In genomic region chr7:122372349-122372748, GRCm38 (mm10) we compare ENCODE assay signal across 21 mouse cellular contexts.
DNase-seq lines count a peak whose midpoint lies in the region; TF ChIP-seq lines count a peak whose summit lies in the region.
"Had no signal": no experiment of that assay in that cellular context is flagged by ENCODE, and none has a peak within 500 bp of the region (broad histone marks: within the 10 kb centered on the region; RNA-seq: fewer than 3 reads in every experiment).

No protein-coding gene starts in this region.

- H3K9me3 ChIP-seq in CH12.LX (replicated peaks; ENCODE audit: low read length): no peaks in the 10 kb centered on the region
- H3K9me3 ChIP-seq: embryonic facial prominence, embryonic 13.5 days; embryonic facial prominence, embryonic 15.5 days; forebrain, embryonic 10.5 days; forebrain, embryonic 12.5 days had no signal

- H3K9ac ChIP-seq in CH12.LX (ENCODE audit: insufficient read depth, low read depth): peak overlapping the region; percentile 41; the same call in 1 of the 2 replicates
- H3K9ac ChIP-seq: embryonic facial prominence, embryonic 13.5 days; embryonic facial prominence, embryonic 15.5 days; forebrain, embryonic 12.5 days had no signal

- peak overlapping the region; percentile 53 for H3K27ac ChIP-seq in CH12.LX (ENCODE audit: insufficient read depth, low read depth)
- H3K27ac ChIP-seq: embryonic facial prominence, embryonic 13.5 days; embryonic facial prominence, embryonic 15.5 days; forebrain, embryonic 10.5 days; forebrain, embryonic 12.5 days had no signal

- peak; percentile 76 for DNase-seq in heart, adult 11 months
- no peak for DNase-seq in heart, adult 8-10 months (ENCODE audit: low spot score)
- DNase-seq in CH12.LX (ENCODE audit: extremely low read depth): peak; percentile 58
- peak; percentile 13 for DNase-seq in induced T-regulatory cell, adult 2 months (ENCODE audit: low read depth)
- no peak for DNase-seq in spleen, postnatal 4 days (ENCODE audit: low spot score in 2 of 2)
- no peak for DNase-seq in neural tube, embryonic 10.5 days (ENCODE audit: extremely low spot score, low spot score)
- DNase-seq: adrenal gland, adult 8-10 months; adrenal gland, postnatal 14 days; adrenal gland, postnatal 36 days; cerebellum, adult 11-12 months; cerebellum, adult 2 months; cerebellum, adult 9-10 months; cerebellum, postnatal 10 days; cerebellum, postnatal 36 days; embryo, embryonic 11 days had no signal

- TF ChIP-seq RAD21 in CH12.LX (IDR thresholded peaks at IDR 0.05; ENCODE audit: low read depth, low read length): no peak

- no peak; the same call in 1 of the 2 replicates for TF ChIP-seq EP300 in CH12.LX (IDR thresholded peaks at IDR 0.05; ENCODE audit: low read length)

- H3K27me3 ChIP-seq in CH12.LX (replicated peaks): no peaks in the 10 kb centered on the region
- H3K27me3 ChIP-seq: embryonic facial prominence, embryonic 13.5 days; embryonic facial prominence, embryonic 15.5 days had no signal

- peaks cover 15 to 72% of the 10 kb centered on the region in 2 experiments for H3K36me3 ChIP-seq in CH12.LX (replicated peaks in 1 of 2; ENCODE audit: control insufficient read depth in 1 of 2, insufficient read depth in 1 of 2, low read length in 1 of 2)
- H3K36me3 ChIP-seq: embryonic facial prominence, embryonic 13.5 days; embryonic facial prominence, embryonic 15.5 days; forebrain, embryonic 10.5 days; forebrain, embryonic 12.5 days; G1E had no signal

- no peak for TF ChIP-seq POLR2A in CH12.LX (IDR thresholded peaks at IDR 0.05; ENCODE audit: low read depth, low read length)

- TF ChIP-seq CTCF in CH12.LX (conservative IDR thresholded peaks at IDR 0.05 in 1 of 2, IDR thresholded peaks at IDR 0.05 in 1 of 2; ENCODE audit: low read depth in 2 of 2, low read length in 2 of 2): no peak

- H3K4me2 ChIP-seq in CH12.LX (ENCODE audit: insufficient read depth, low read depth, poor library complexity, severe bottlenecking): peak overlapping the region; percentile 34
- H3K4me2 ChIP-seq: embryonic facial prominence, embryonic 13.5 days; embryonic facial prominence, embryonic 15.5 days; forebrain, embryonic 12.5 days had no signal

- peaks cover 29 to 87% of the 10 kb centered on the region in 2 experiments for H3K4me1 ChIP-seq in CH12.LX (ENCODE audit: control insufficient read depth in 1 of 2, insufficient read depth in 2 of 2)
- H3K4me1 ChIP-seq: embryonic facial prominence, embryonic 13.5 days; embryonic facial prominence, embryonic 15.5 days; forebrain, embryonic 10.5 days; forebrain, embryonic 12.5 days had no signal

- dilution Hi-C loops in CH12.LX (cut with MboI; ENCODE audit: extremely low pct_ligation_motif_present, extremely low pct_unique_long_range_greater_than_20kb, low sequenced_read_pairs): no loop called here

- H3K4me3 ChIP-seq in CH12.LX (replicated peaks in 1 of 3; ENCODE audit: low read depth in 2 of 3, low read length in 2 of 3, poor library complexity in 1 of 3): no peak overlapping the region
- H3K4me3 ChIP-seq: embryonic facial prominence, embryonic 13.5 days; embryonic facial prominence, embryonic 15.5 days; erythroblast, embryonic 14.5 days; forebrain, embryonic 10.5 days; forebrain, embryonic 12.5 days had no signal

- in situ Hi-C loops in CH12.LX (cut with MboI; ENCODE audit: low pct_ligation_motif_present, low pct_unique_long_range_greater_than_20kb, low sequenced_read_pairs): no loop called here

- H3K79me2 ChIP-seq in CH12.LX (replicated peaks; ENCODE audit: control insufficient read depth, extremely low read depth, insufficient read depth, poor library complexity, severe bottlenecking): peaks cover 86% of the 10 kb centered on the region

TF ChIP-seq in CH12.LX, 34 proteins besides CTCF, POLR2A, EP300 and RAD21:
- TF ChIP-seq CHD2 (IDR thresholded peaks at IDR 0.05; ENCODE audit: low read length) (peak; percentile 79), JUN (IDR thresholded peaks at IDR 0.05; ENCODE audit: insufficient read depth, low read depth, low read length) (peak; percentile 8; the same call in 1 of the 2 replicates), IRF4 (IDR thresholded peaks at IDR 0.05; ENCODE audit: low read depth, low read length) (peak; percentile 87), JUND (conservative IDR thresholded peaks at IDR 0.05; ENCODE audit: low read depth, low read length) (peak; percentile 54), MXI1 (IDR thresholded peaks at IDR 0.05; ENCODE audit: low read depth, low read length) (peak; percentile 50; the same call in 1 of the 2 replicates), MAX (IDR thresholded peaks at IDR 0.05; ENCODE audit: low read length) (no peak), BHLHE40 (IDR thresholded peaks at IDR 0.05; ENCODE audit: low read depth, low read length) (0 out of 2 replicates have a peak, but pooled peaks have one; percentile 30), MEF2A (IDR thresholded peaks at IDR 0.05; ENCODE audit: borderline replicate concordance, low read depth, low read length) (no peak)

Comparison
In these comparisons a context has a peak if more than half of its experiments do, and no peak if none do; other contexts are left out.
1. DNase-seq: peak in heart, adult 11 months (single experiment), CH12.LX (single experiment) and induced T-regulatory cell, adult 2 months (single experiment); none in heart, adult 8-10 months (single experiment), spleen, postnatal 4 days (0 of 2) and neural tube, embryonic 10.5 days (single experiment).